Mouse (Mus musculus) right cerebral cortex, postnatal 25 days (tissue): ENCODE measurements around the gene Muc16.
A peak's percentile ranks its signal among the peaks of the same experiment; 100 is the strongest.

Experiments used
- DNase-seq: peaks from one replicate; pipeline ENCODE4 v3.0.0; 2022

Muc16 gene

DNA sequence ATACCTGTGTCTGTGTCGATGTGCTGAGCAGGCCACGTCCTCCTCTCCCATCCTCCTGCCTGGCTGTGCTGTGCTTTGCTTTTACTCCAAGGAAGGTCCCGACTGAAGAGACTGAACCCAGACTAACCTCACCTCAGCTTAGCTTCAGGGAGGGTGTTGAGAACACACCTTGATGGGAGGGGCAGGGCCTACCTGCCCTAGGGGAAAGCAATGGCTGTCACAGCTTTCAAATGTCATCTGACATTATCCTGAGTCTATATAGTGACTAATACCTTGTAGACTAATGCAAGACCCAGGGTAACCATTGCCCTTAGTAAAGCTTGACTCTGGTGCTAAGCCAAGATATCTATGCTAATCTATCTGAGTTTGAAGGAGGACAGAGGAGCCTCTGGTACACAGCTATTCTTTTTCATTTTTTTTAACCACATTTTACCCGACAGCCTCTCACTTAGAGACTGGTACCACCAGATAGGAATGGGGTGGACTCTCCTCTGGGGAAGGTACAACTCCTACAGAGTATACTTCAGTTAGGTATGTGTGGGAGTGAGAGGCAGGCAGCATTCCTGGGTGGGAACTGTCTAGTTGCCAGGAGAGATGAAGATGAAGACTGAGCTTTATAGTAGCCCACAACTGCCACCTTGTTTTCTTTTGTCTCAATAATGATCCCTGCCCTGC is at the start of gene Muc16:
Muc16 (minus strand) TSS at position 51 of the 675 bp plus-strand sequence.
- DNase-seq: no peak

DNA sequence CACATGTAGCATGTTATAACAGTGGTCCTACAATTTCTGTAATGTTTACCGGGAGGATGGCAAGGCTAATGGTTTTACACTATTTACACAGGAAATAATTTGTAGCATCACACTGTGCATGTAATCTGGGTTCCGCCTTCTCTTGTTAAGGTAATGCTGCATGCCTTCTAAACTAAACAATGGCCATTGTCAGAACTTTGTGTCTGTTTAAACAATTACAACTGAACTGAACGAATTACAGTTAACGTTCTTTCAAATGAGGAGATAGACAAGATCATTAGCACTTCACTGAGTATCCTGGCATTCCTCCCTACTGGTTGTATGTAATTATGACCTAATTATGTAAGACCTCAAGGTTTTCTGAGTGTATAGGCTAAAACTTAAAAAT is 48.4 kb upstream of the Muc16 start:
- DNase-seq: no peak

DNA sequence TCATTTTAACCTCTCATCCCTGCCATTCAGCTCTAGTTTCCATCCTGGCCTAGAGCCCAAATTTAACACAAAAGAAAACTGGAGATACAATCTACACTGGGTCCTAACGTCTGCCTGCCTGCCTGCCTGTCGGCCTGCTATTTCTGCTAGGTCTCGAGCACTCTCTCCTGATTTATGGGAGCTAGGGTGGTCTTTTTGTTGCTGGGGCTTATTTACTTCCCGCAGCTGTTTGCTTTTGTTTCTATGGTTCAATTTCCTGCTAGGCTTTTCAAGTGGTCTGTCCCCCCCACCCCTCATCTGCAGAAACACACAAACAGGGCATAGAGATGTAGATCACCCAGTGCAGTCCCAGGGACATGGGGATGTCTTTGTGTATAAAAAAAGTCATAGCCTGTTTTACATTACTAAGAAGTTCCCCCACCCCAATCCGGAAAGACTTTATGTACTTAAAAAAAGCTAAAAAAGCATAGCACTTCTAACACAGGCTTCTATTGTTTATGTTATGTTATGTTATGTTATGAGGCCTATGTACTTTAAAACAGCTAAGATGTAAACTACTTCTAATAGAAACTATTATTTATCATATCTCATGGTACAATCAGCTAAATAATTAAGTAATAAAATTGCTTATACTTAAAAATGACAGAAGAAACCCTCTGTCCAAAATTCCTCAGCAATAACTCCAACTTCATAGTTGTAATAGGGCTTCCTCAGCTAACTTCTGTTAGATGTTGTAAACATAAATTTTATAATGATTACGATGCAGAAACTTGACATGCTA is 47.8 kb upstream of the Muc16 start:
- DNase-seq: no peak

DNA sequence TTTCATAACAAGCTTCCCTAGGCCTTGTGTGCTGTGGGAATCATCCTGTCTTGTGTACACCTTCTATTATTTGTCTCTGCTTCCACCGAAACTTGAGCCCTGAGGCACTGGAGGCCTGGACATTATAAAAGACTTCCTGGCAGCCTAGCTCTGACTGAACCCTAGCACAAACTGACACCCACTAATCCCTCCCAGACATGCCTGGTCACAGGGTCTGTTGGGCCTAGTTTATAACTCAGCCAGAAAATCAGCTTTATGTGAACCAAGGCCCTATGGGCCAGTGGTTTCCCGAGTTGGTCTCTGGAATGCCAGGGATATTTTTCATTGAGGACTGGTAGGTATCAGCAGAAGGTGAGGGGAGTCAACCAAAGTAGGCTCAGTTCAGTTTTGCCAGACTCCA is 46.7 kb upstream of the Muc16 start:
- DNase-seq: no peak

DNA sequence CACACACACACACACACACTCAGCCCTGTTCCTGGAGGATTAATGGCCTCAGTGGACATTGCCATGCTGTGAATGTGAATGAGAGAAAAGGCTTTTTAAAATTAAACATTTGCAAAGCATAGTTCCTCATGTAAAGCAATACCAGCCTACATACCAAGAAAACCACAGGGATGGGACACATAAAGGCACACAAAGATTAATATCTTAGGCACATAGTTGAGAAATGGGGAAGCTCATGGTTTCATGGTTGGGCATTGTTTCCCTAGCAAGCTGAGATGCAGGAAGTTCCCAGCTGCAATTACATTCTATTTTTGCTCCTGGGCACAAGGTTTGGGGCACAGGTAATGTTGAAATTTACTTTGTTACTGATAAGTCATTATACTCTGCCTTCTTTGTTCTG is 31.3 kb upstream of the Muc16 start:
- no peak for DNase-seq

DNA sequence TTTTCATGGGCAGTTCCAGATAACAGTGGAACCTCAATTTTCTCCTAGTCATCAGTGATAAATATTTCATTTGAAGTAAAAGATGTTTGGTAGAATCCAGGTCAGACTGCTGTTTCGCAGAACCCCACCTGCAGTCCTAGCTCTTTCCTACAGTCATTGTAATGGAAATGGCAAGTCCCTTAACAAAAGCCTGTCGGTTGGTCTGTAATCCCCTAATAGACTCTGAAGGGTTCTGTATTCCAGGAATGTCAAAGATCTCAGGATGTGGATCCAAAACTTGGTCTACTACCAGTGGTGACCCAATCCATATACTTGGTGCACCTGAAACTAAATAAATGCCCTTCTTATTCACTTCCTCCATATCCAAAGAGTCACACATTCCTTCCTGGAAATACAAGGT is 76.0 kb downstream of the Muc16 start:
- no peak for DNase-seq

DNA sequence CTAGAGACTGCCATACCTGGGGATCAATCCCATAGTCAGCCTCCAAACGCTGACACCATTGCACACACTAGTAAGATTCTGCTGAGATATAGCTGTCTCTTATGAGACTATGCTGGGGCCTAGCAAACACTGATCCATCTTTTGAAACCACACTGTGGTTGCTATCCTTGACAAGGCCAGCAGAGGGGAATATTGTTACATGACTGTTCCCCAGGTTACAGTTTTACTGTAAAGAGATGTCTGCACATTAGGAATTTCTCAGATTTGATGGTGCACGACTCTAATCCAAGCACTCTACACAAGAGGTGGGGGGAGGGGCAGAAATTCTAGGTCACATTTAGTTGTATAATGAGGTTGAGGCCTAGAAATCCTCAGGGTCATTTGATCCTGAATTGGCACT is 166.2 kb downstream of the Muc16 start:
- DNase-seq: no peak

DNA sequence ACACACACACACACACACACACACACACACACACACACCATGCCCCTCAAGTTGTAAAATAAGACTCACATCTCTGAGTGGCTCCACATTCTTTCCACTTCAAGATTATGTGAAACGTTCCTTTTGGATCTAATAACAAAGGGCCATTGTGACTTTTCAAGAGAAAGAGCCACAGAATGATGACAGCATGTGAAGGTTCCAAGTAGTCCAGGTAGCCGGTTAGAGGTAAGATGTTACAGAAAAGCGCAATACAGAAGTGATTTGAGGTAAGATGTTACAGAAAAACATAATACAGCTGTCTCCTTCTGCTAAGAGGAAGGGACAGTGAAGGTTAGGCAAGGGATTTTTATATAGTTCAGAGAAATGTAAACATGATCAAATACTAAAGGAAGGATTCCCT is 196.2 kb downstream of the Muc16 start, which contains the start of the genes Zfp558 and Mbd3l1:
Zfp558 (minus strand) TSS at position 101 of the 400 bp plus-strand sequence.
Mbd3l1 (plus strand) TSS at position 192 of the 400 bp plus-strand sequence.
- no peak for DNase-seq

DNA sequence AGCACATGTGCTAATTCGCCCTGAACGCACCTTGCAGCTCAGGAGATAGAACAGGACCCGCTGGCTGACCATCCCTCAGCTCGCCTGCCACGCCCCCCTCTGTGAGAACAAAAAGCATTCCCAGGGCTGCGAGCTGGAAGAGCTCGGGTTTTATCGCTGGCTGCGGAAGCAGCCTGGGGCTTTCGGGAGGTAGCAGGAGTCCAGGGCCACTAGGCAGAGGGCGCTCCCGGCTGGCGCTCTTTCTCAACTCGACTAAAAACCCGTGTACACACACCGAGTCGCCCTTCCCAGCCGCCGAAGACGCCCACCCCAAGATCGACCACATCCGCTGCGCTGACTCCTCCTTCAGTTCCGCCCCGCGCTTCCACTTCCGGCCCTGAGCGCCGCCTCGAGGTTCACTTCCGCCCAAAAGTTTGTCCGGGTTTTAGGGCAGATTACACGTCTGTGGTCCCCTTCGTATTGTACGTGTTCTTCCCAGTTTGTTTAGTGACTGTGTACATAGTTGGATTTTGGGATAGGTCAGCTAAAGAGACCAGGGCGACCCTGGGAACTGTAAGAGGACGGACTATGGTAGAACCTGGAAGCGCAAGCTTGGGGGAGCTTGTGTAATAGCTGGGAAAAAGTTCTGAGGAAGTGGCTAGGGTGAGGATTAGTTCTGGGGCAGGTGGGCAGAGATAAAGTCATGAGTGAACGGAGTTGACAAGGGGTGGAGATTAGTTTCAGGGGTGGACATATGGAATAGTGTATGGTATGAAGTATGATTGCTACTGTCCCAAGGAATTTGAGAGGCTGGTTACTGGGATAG is 200.8 kb downstream of the Muc16 start:
- DNase-seq: peak; percentile 71

DNA sequence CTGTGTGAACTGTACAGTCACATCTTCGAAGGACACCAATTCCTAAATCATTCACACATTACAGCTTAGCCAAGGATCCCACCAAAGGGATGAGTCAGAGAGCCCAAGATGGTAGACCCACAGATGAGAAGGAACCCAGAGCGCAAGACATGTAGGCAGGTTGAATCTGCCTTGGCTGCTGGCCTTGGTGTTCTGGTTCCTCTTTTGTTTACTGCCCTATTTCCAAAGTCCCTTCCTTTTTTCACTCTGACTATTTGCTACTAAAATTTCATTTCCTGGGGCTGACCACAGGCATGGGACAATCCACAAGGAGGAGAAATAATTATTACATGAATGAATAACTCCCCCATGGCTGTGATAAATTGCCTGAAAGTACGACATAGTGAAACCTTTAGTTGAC is 206.3 kb downstream of the Muc16 start:
- no peak for DNase-seq

DNA sequence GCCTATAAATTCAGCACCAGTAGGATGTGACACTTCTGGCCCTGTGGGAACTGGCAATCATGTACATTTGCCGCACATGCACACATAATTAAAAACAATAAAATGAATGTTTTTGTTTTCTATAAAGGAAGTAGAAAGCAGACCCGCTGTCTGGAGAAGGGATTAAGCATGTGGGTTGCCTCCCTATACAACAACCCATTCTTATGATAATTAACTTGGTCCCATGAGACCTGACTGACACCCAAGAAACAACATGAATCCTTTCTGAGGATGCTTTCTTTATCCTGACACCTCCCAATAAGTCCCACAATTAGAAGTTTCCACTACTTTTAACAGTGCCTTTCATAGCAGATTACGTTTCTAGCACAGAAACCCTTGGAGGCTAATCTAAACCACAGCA is 207.0 kb downstream of the Muc16 start:
- DNase-seq: no peak

DNA sequence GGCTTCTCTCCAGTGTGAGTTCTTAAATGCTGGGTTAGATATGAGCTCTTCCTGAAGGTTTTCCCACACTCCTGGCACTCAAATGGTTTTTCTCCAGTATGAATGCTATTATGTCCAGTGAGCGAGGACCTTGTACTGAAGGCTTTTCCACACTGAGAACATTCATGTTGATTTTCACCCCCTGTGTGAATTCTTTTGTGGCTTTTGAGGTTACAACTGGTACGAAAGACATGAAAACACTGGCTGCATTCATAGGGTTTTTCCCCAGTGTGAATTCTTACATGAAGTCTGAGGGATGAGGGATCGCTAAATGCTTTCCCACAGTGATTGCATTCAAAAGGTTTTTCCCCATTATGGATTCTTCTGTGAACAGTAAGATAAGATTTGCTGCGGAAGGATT is 217.8 kb downstream of the Muc16 start:
- DNase-seq: no peak
